Mouse (Mus musculus) liver, embryonic 12.5 days (tissue): ENCODE results near the gene Hinfp. TPM values are rescaled to one million over a fixed set of nuclear protein-coding genes. Genes with fewer than 3 reads are reported as not detected.
"Not testable (repeated sequence)": the region's sequence is repeated elsewhere in the genome, so short reads cannot be mapped to it uniquely, and the experiment has no call there.

ENCODE experiments used
- ATAC-seq: fragments of 200-750 bp; cut with Nextera tagmentation; 2 replicates; pipeline ENCODE4 v1.8.0; 2017; ENCODE audit warnings: moderate number of reproducible peaks, mild to moderate bottlenecking, moderate library complexity
- H3K27ac ChIP-seq: fragments of 300-500 bp; sonication (generic); 2 replicates; pipeline ENCODE4 v1.5.1; 2016; ENCODE audit warnings: mild to moderate bottlenecking
- H3K27me3 ChIP-seq: fragments of 300-500 bp; sonication (generic); replicated peaks from 2 replicates; pipeline ENCODE4 v1.6.1; 2016; ENCODE audit warnings: mild to moderate bottlenecking, moderate library complexity
- H3K36me3 ChIP-seq: fragments of 300-500 bp; sonication (generic); 2 replicates; pipeline ENCODE4 v1.6.1; 2016; ENCODE audit warnings: mild to moderate bottlenecking, moderate library complexity
- H3K4me1 ChIP-seq: fragments of 300-500 bp; sonication (generic); 2 replicates; pipeline ENCODE4 v1.6.1; 2016
- H3K4me2 ChIP-seq: fragments of 300-500 bp; sonication (generic); 2 replicates; pipeline ENCODE4 v1.6.1; 2016; ENCODE audit warnings: mild to moderate bottlenecking, moderate library complexity
- H3K4me3 ChIP-seq: fragments of 300-500 bp; sonication (generic); 2 replicates; pipeline ENCODE4 v1.5.1; 2016; ENCODE audit warnings: mild to moderate bottlenecking, moderate library complexity
- H3K9ac ChIP-seq: fragments of 300-500 bp; sonication (generic); 2 replicates; pipeline ENCODE4 v1.6.1; 2016; ENCODE audit warnings: mild to moderate bottlenecking, moderate library complexity
- H3K9me3 ChIP-seq: fragments of 300-500 bp; sonication (generic); replicated peaks from 2 replicates; pipeline ENCODE4 v1.6.1; 2016; ENCODE audit warnings: mild to moderate bottlenecking, moderate library complexity
- WGBS: fragments of 180-500 bp; shearing (Covaris S2); methylation state at CpG from one replicate; pipeline ENCODE4 v1.1.7; 2016; ENCODE audit not compliant: insufficient replicate concordance; 5-methylcytosine and 5-hydroxymethylcytosine counted together
- polyA plus RNA-seq: library from polyadenylated mRNA; unstranded; fragments of >200 nt; fragmentation: Nextera tagmentation; extraction: Ambion mirVana; gene quantifications from 2 replicates; pipeline ENCODE4 v1.2.1, GENCODE M21; 2016

The Hinfp gene
- polyA plus RNA-seq, 1 experiment from 2014 or later, result 17.2 TPM

- Histone ChIP-seq H3K4me3 (peak overlapping the region; percentile 86), H3K4me1 (peaks cover 24% of the 10 kb centered on the region), H3K9ac (peak overlapping the region; percentile 92), H3K4me2 (peak overlapping the region; percentile 89), H3K27me3 (no peaks in the 10 kb centered on the region), H3K36me3 (peaks cover 50% of the 10 kb centered on the region), H3K9me3 (no peaks in the 10 kb centered on the region), H3K27ac (peak overlapping the region; percentile 93; the same call in 1 of the 2 replicates)
- WGBS, result 90% methylated on average over 5 of the region's 5 CpGs
- no peak for ATAC-seq
Observed at GRCm38 (mm10) chr9:44327926-44328325, 22.5 kb upstream of the Hinfp start.

GRCm38 (mm10) chr9:44327064-44327711 lies 21.7 kb upstream of the Hinfp start:
- peak overlapping the region; percentile 93 for H3K27ac ChIP-seq
- H3K27me3 ChIP-seq, result no peaks in the 10 kb centered on the region
- peak; percentile 58 for ATAC-seq
- no peaks in the 10 kb centered on the region for H3K9me3 ChIP-seq
- 1% methylated on average over 22 of the region's 22 CpGs for WGBS
- peak overlapping the region; percentile 86 for H3K4me3 ChIP-seq
- H3K4me2 ChIP-seq, result peak overlapping the region; percentile 89
- H3K9ac ChIP-seq, result peak overlapping the region; percentile 92
- peaks cover 42% of the 10 kb centered on the region for H3K36me3 ChIP-seq
- H3K4me1 ChIP-seq, result peaks cover 20% of the 10 kb centered on the region

- Histone ChIP-seq H3K9me3 (no peaks in the 10 kb centered on the region), H3K4me1 (peaks cover 23% of the 10 kb centered on the region), H3K27me3 (no peaks in the 10 kb centered on the region), H3K4me2 (peak overlapping the region; percentile 89), H3K4me3 (peak overlapping the region; percentile 86), H3K27ac (peak overlapping the region; percentile 93), H3K36me3 (peaks cover 35% of the 10 kb centered on the region), H3K9ac (peak overlapping the region; percentile 92)
- under 1% methylated on average over 38 of the region's 38 CpGs for WGBS
- ATAC-seq, result peak; percentile 82
Observed at GRCm38 (mm10) chr9:44326371-44327063, 21.0 kb upstream of the Hinfp start.

- Histone ChIP-seq H3K9ac (peak within 1 kb of the TSS; percentile 92), H3K36me3 (peaks cover 29% of the 10 kb centered on the region), H3K9me3 (no peaks in the 10 kb centered on the region), H3K27ac (peak within 1 kb of the TSS; percentile 93), H3K4me1 (peaks cover 30% of the 10 kb centered on the region), H3K4me2 (peak within 1 kb of the TSS; percentile 89), H3K4me3 (peak within 1 kb of the TSS; percentile 86), H3K27me3 (no peaks in the 10 kb centered on the region)
- ATAC-seq, result no peak
- 3% methylated on average over 12 of the region's 12 CpGs for WGBS
Observed at GRCm38 (mm10) chr9:44325768-44326370, 20.4 kb upstream of the Hinfp start, which contains the start of gene Dpagt1. Gene Dpagt1, plus strand, starts transcription at chr9:44326019.

GRCm38 (mm10) chr9:44325032-44325767 lies 19.7 kb upstream of the Hinfp start:
- ATAC-seq, H3K27me3 ChIP-seq, H3K9me3 ChIP-seq: not testable (repeated sequence)
- 56% methylated on average over 7 of the region's 8 CpGs for WGBS
- Histone ChIP-seq H3K4me2 (peak overlapping the region; percentile 89), H3K36me3 (peaks cover 22% of the 10 kb centered on the region), H3K4me3 (peak overlapping the region; percentile 86; the same call in 1 of the 2 replicates), H3K4me1 (peaks cover 35% of the 10 kb centered on the region), H3K27ac (peak overlapping the region; percentile 93), H3K9ac (peak overlapping the region; percentile 92; the same call in 1 of the 2 replicates)

- Histone ChIP-seq H3K4me3 (no peak overlapping the region), H3K27me3 (no peaks in the 10 kb centered on the region), H3K4me2 (no peak overlapping the region), H3K27ac (peak overlapping the region; percentile 41; the same call in 1 of the 2 replicates), H3K36me3 (peaks cover 12% of the 10 kb centered on the region), H3K9ac (no peak overlapping the region), H3K9me3 (no peaks in the 10 kb centered on the region), H3K4me1 (peaks cover 39% of the 10 kb centered on the region)
- no peak for ATAC-seq
- 79% methylated on average over 6 of the region's 6 CpGs for WGBS
Observed at GRCm38 (mm10) chr9:44324147-44324546, 18.7 kb upstream of the Hinfp start.

GRCm38 (mm10) chr9:44323656-44324055 lies 18.2 kb upstream of the Hinfp start:
- H3K4me1 ChIP-seq, result peaks cover 44% of the 10 kb centered on the region
- H3K36me3 ChIP-seq, H3K27ac ChIP-seq, H3K4me2 ChIP-seq, H3K27me3 ChIP-seq, ATAC-seq, H3K9ac ChIP-seq, H3K9me3 ChIP-seq, H3K4me3 ChIP-seq: not testable (repeated sequence)
- 52% methylated on average over 2 of the region's 4 CpGs for WGBS

- WGBS, result 27% methylated on average over 6 of the region's 6 CpGs
- peak overlapping the region; percentile 90 for H3K4me2 ChIP-seq
- peak overlapping the region; percentile 39 for H3K9ac ChIP-seq
- peak overlapping the region; percentile 97 for H3K4me3 ChIP-seq
- peaks cover 46% of the 10 kb centered on the region for H3K4me1 ChIP-seq
- peaks cover 14% of the 10 kb centered on the region for H3K36me3 ChIP-seq
- no peaks in the 10 kb centered on the region for H3K27me3 ChIP-seq
- H3K9me3 ChIP-seq, result no peaks in the 10 kb centered on the region
- ATAC-seq, result no peak
- peak overlapping the region; percentile 74 for H3K27ac ChIP-seq
Observed at GRCm38 (mm10) chr9:44320799-44321133, 15.3 kb upstream of the Hinfp start.

GRCm38 (mm10) chr9:44319887-44320798 lies 14.7 kb upstream of the Hinfp start, which contains the start of gene C2cd2l:
Gene C2cd2l, minus strand, starts transcription at chr9:44320285.
- H3K36me3 ChIP-seq, result peaks cover 20% of the 10 kb centered on the region
- WGBS, result 0% methylated on average over 66 of the region's 67 CpGs
- no peaks in the 10 kb centered on the region for H3K9me3 ChIP-seq
- peaks cover 43% of the 10 kb centered on the region for H3K4me1 ChIP-seq
- no peaks in the 10 kb centered on the region for H3K27me3 ChIP-seq
- peak within 1 kb of the TSS; percentile 97 for H3K4me3 ChIP-seq
- peak; percentile 97 for ATAC-seq
- peak within 1 kb of the TSS; percentile 90 for H3K4me2 ChIP-seq
- H3K27ac ChIP-seq, result peak within 1 kb of the TSS; percentile 87
- H3K9ac ChIP-seq, result peak within 1 kb of the TSS; percentile 98

- Histone ChIP-seq H3K4me1 (peaks cover 45% of the 10 kb centered on the region), H3K9me3 (no peaks in the 10 kb centered on the region), H3K27ac (peak overlapping the region; percentile 87), H3K4me2 (peak overlapping the region; percentile 90), H3K36me3 (peaks cover 29% of the 10 kb centered on the region), H3K9ac (peak overlapping the region; percentile 98), H3K27me3 (no peaks in the 10 kb centered on the region), H3K4me3 (peak overlapping the region; percentile 97)
- peak; percentile 5; the same call in 1 of the 2 replicates for ATAC-seq
- 4% methylated on average over 37 of the region's 37 CpGs for WGBS
Observed at GRCm38 (mm10) chr9:44319105-44319886, 13.8 kb upstream of the Hinfp start.
